8 mouse cellular contexts compared by ENCODE assay signal in the genomic region with DNA sequence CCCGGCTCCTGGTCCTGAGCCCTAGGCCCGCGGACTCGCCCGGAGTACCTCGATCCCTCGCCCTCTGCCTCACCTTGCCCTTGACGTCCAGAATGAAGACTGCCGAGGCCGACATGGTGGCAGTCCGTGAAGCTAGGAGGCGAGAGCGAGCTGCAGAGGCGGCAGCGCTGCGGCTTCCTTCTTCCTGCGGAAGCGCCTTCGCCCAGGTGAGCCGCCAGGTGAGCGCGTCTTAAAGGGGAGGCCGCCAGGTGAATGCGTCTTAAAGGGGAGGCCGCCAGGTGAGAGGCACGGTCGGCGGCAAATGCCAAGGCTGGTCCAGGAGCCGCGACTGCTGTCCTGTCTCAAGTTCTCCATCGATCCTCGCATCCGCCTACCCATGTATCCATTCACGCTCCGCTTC. TPM values are rescaled to one million over a fixed set of nuclear protein-coding genes. Genes with fewer than 3 reads are reported as not detected.
DNase-seq lines count a peak whose midpoint lies in the region; ATAC-seq and TF ChIP-seq lines count a peak whose summit lies in the region.

A gene (minus strand): TSS at position 204 of the 400 bp plus-strand sequence.

- no peaks in the 10 kb centered on the region for H3K36me3 ChIP-seq in hindbrain, embryonic 13.5 days
- no peaks in the 10 kb centered on the region for H3K36me3 ChIP-seq in limb, embryonic 14.5 days (ENCODE audit: control insufficient read depth, insufficient read depth, low read length)
- H3K36me3 ChIP-seq in stomach, embryonic 14.5 days (ENCODE audit: control insufficient read depth, insufficient read depth, low read length), result no peaks in the 10 kb centered on the region

- 10% methylated on average over 35 of the region's 35 CpGs for WGBS in hindbrain, embryonic 13.5 days
- WGBS in limb, embryonic 14.5 days, result 7% methylated on average over 32 of the region's 35 CpGs
- WGBS in stomach, embryonic 14.5 days, result 9% methylated on average over 35 of the region's 35 CpGs

- no peak within 1 kb of the TSS for H3K27ac ChIP-seq in hindbrain, embryonic 13.5 days
- no peak within 1 kb of the TSS for H3K27ac ChIP-seq in limb, embryonic 14.5 days (replicated peaks; ENCODE audit: low read depth, low read length)
- H3K27ac ChIP-seq in stomach, embryonic 14.5 days (ENCODE audit: low read length), result no peak within 1 kb of the TSS

- no peak for TF ChIP-seq POLR2A in limb, embryonic 14.5 days (IDR thresholded peaks at IDR 0.05; ENCODE audit: borderline replicate concordance, extremely low read depth, insufficient read depth, insufficient read length)

- peak; percentile 23 for DNase-seq in ovary, postnatal 14 days (ENCODE audit: low spot score)
- DNase-seq in ovary, adult 18-20 months (ENCODE audit: low spot score), result no peak
- DNase-seq in limb, embryonic 14.5 days (ENCODE audit: low spot score), result no peak
- DNase-seq in layer of hippocampus, adult 8-10 months (ENCODE audit: low spot score in 2 of 2), result no peak
- no peak for DNase-seq in left cerebral cortex, adult 11 months (ENCODE audit: low spot score)
- DNase-seq in adrenal gland, adult 2 months, result no peak

- H3K4me3 ChIP-seq in hindbrain, embryonic 13.5 days, result peak within 1 kb of the TSS; percentile 25
- H3K4me3 ChIP-seq in limb, embryonic 14.5 days (replicated peaks; ENCODE audit: low read length), result peak within 1 kb of the TSS; percentile 23
- H3K4me3 ChIP-seq in stomach, embryonic 14.5 days (ENCODE audit: low read depth, low read length), result peak within 1 kb of the TSS; percentile 36

- no peaks in the 10 kb centered on the region for H3K9me3 ChIP-seq in hindbrain, embryonic 13.5 days
- no peaks in the 10 kb centered on the region for H3K9me3 ChIP-seq in limb, embryonic 14.5 days (ENCODE audit: control insufficient read depth, low read length)
- no peaks in the 10 kb centered on the region for H3K9me3 ChIP-seq in stomach, embryonic 14.5 days (ENCODE audit: control insufficient read depth, low read depth, low read length)

- ATAC-seq in hindbrain, embryonic 13.5 days (ENCODE audit: low FRiP score), result no peak
- ATAC-seq in limb, embryonic 14.5 days (ENCODE audit: low FRiP score, low read depth), result no peak
- ATAC-seq in stomach, embryonic 14.5 days (ENCODE audit: insufficient number of reproducible peaks, insufficient read depth, low FRiP score, low read depth), result peak; percentile 46; the same call in 1 of the 2 replicates

- peaks cover 18% of the 10 kb centered on the region for H3K27me3 ChIP-seq in hindbrain, embryonic 13.5 days
- peaks cover 17% of the 10 kb centered on the region for H3K27me3 ChIP-seq in limb, embryonic 14.5 days (ENCODE audit: control insufficient read depth, insufficient read depth, low read length)
- H3K27me3 ChIP-seq in stomach, embryonic 14.5 days (ENCODE audit: control insufficient read depth, insufficient read depth, low read length), result peaks cover 7% of the 10 kb centered on the region; the same call in 1 of the 2 replicates

- no peaks in the 10 kb centered on the region for H3K4me1 ChIP-seq in hindbrain, embryonic 13.5 days (replicated peaks)
- H3K4me1 ChIP-seq in limb, embryonic 14.5 days (ENCODE audit: control insufficient read depth, insufficient read depth, low read length), result no peaks in the 10 kb centered on the region
- H3K4me1 ChIP-seq in stomach, embryonic 14.5 days (ENCODE audit: control insufficient read depth, insufficient read depth, low read length), result no peaks in the 10 kb centered on the region

- H3K4me2 ChIP-seq in hindbrain, embryonic 13.5 days, result peak within 1 kb of the TSS; percentile 39
- H3K4me2 ChIP-seq in limb, embryonic 14.5 days (replicated peaks; ENCODE audit: low read depth, low read length, severe bottlenecking), result peak within 1 kb of the TSS; percentile 29; the same call in 1 of the 2 replicates
- peak within 1 kb of the TSS; percentile 25 for H3K4me2 ChIP-seq in stomach, embryonic 14.5 days (replicated peaks; ENCODE audit: low read depth, low read length)

- H3K9ac ChIP-seq in hindbrain, embryonic 13.5 days, result peak within 1 kb of the TSS; percentile 29; the same call in 1 of the 2 replicates
- no peak within 1 kb of the TSS for H3K9ac ChIP-seq in limb, embryonic 14.5 days (ENCODE audit: low read depth, low read length, severe bottlenecking)
- H3K9ac ChIP-seq in stomach, embryonic 14.5 days (replicated peaks; ENCODE audit: low read depth, low read length), result peak within 1 kb of the TSS; percentile 30; the same call in 1 of the 2 replicates

RNA-seq across cellular contexts. Expression of the gene that starts here (rescaled TPM):
- polyA plus RNA-seq in hindbrain, embryonic 13.5 days (2015; fragmentation: Nextera tagmentation; extraction: Ambion mirVana), result 0.62 and 0.71 TPM in 2 replicates
- polyA plus RNA-seq in limb, embryonic 14.5 days (2012; rRNA removed), result 12.8 and 16.3 TPM in 2 replicates
- 23.0 and 29.3 TPM in 2 replicates for polyA plus RNA-seq in limb, embryonic 14.5 days (2014; fragmentation: Nextera tagmentation; extraction: Ambion mirVana)
- polyA plus RNA-seq in stomach, embryonic 14.5 days (2014; fragmentation: Nextera tagmentation; extraction: Ambion mirVana), result 54.4 and 55.8 TPM in 2 replicates
- total RNA-seq in layer of hippocampus, adult 8-10 months (2022), result 1 to 10 TPM in 3 of 4 experiments, under 1 TPM in 1; 0.35 to 2.0 (median 1.6) TPM
- total RNA-seq in adrenal gland, adult 2 months (2021), result not detected
- polyA plus RNA-seq in adrenal gland, adult 2 months (2012; rRNA removed), result not detected in 2 replicates
